Comparison of ENCODE assay signal across 13 mouse cellular contexts in genomic region chr3:153836316-153836715, GRCm38 (mm10). TPM values are rescaled to one million over a fixed set of nuclear protein-coding genes. Genes with fewer than 3 reads are reported as not detected.
"Had no signal": no experiment of that assay in that cellular context is flagged by ENCODE, and none has a peak within 500 bp of the region (broad histone marks: within the 10 kb centered on the region; RNA-seq: fewer than 3 reads in every experiment).

No protein-coding gene starts in this region.

- H3K4me3 ChIP-seq: heart, embryonic 13.5 days; heart, embryonic 15.5 days; hindbrain, embryonic 13.5 days; hindbrain, embryonic 15.5 days; kidney, embryonic 15.5 days; limb, embryonic 12.5 days; liver, embryonic 13.5 days had no signal

- H3K27me3 ChIP-seq: heart, embryonic 13.5 days; heart, embryonic 15.5 days; hindbrain, embryonic 15.5 days; kidney, embryonic 15.5 days; limb, embryonic 12.5 days; liver, embryonic 13.5 days had no signal

- ATAC-seq: forebrain, postnatal 0 days had no signal

- H3K9ac ChIP-seq: forebrain, postnatal 0 days; heart, embryonic 13.5 days; heart, embryonic 15.5 days; hindbrain, embryonic 13.5 days; hindbrain, embryonic 15.5 days; kidney, embryonic 15.5 days; limb, embryonic 12.5 days had no signal

- H3K4me1 ChIP-seq: heart, embryonic 15.5 days; hindbrain, embryonic 13.5 days; hindbrain, embryonic 15.5 days; kidney, embryonic 15.5 days had no signal

- H3K9me3 ChIP-seq: heart, embryonic 13.5 days; heart, embryonic 15.5 days; hindbrain, embryonic 13.5 days; hindbrain, embryonic 15.5 days; kidney, embryonic 15.5 days; limb, embryonic 12.5 days had no signal

- H3K27ac ChIP-seq: heart, embryonic 13.5 days; heart, embryonic 15.5 days; hindbrain, embryonic 13.5 days; hindbrain, embryonic 15.5 days; hindbrain, postnatal 0 days; kidney, embryonic 15.5 days; kidney, postnatal 0 days; limb, embryonic 12.5 days; liver, embryonic 13.5 days had no signal

- H3K36me3 ChIP-seq: heart, embryonic 13.5 days; heart, embryonic 15.5 days; hindbrain, embryonic 13.5 days; hindbrain, embryonic 15.5 days; kidney, embryonic 15.5 days; limb, embryonic 12.5 days; liver, embryonic 13.5 days had no signal

- H3K4me2 ChIP-seq: heart, embryonic 13.5 days; heart, embryonic 15.5 days; hindbrain, embryonic 13.5 days; hindbrain, embryonic 15.5 days; kidney, embryonic 15.5 days; limb, embryonic 12.5 days; liver, embryonic 13.5 days had no signal

RNA-seq across cellular contexts. Expression of gene Asb17, which starts 7.7 kb away (rescaled TPM):
- polyA plus RNA-seq: forebrain, postnatal 0 days; hindbrain, postnatal 0 days; intestine, embryonic 14.5 days; kidney, postnatal 0 days; large intestine, adult 2 months; liver, adult 2 months had no signal
